20 mouse cellular contexts compared by ENCODE assay signal in genomic region chr1:191258521-191258920, GRCm38 (mm10). TPM values are rescaled to one million over a fixed set of nuclear protein-coding genes. Genes with fewer than 3 reads are reported as not detected.
A peak's percentile ranks its signal among the peaks of the same experiment; 100 is the strongest.
DNase-seq lines count a peak whose midpoint lies in the region; ATAC-seq lines count a peak whose summit lies in the region.
"Had no signal": no experiment of that assay in that cellular context is flagged by ENCODE, and none has a peak within 500 bp of the region (broad histone marks: within the 10 kb centered on the region; RNA-seq: fewer than 3 reads in every experiment).

No protein-coding gene starts in this region.

- peak overlapping the region; percentile 34; the same call in 1 of the 2 replicates for H3K27ac ChIP-seq in kidney, embryonic 16.5 days (ENCODE audit: low read length)
- no peak overlapping the region for H3K27ac ChIP-seq in kidney, embryonic 14.5 days (ENCODE audit: low read depth, low read length)
- no peak overlapping the region for H3K27ac ChIP-seq in limb, embryonic 12.5 days
- H3K27ac ChIP-seq: hindbrain, embryonic 15.5 days; limb, embryonic 15.5 days; liver, embryonic 15.5 days; midbrain, embryonic 10.5 days; neural tube, embryonic 12.5 days had no signal

- WGBS in kidney, embryonic 16.5 days: 63% methylated on average over 3 of the region's 3 CpGs
- WGBS in kidney, embryonic 14.5 days: 54% methylated on average over 3 of the region's 3 CpGs
- WGBS in limb, embryonic 12.5 days: 49% methylated on average over 3 of the region's 3 CpGs

- H3K4me1 ChIP-seq in kidney, embryonic 16.5 days (ENCODE audit: insufficient read depth, low read length): peaks cover 8% of the 10 kb centered on the region; the same call in 1 of the 2 replicates
- H3K4me1 ChIP-seq in kidney, embryonic 14.5 days (ENCODE audit: control insufficient read depth, insufficient read depth, low read length): peaks cover 9% of the 10 kb centered on the region; the same call in 1 of the 2 replicates
- peaks cover 10% of the 10 kb centered on the region for H3K4me1 ChIP-seq in limb, embryonic 12.5 days (replicated peaks)
- H3K4me1 ChIP-seq: hindbrain, embryonic 15.5 days had no signal

- peak; percentile 35; the same call in 1 of the 2 replicates for ATAC-seq in frontal cortex, adult (ENCODE audit: low TSS enrichment)
- no peak for ATAC-seq in kidney, embryonic 16.5 days (ENCODE audit: low FRiP score, low TSS enrichment)
- ATAC-seq in kidney, embryonic 14.5 days (ENCODE audit: low FRiP score, low TSS enrichment): no peak
- ATAC-seq in limb, embryonic 12.5 days (ENCODE audit: insufficient number of reproducible peaks, insufficient read depth, low FRiP score, low TSS enrichment, low read depth): no peak
- no peak for ATAC-seq in CD4-positive, CD25-positive, alpha-beta regulatory T cell, adult 4 months
- ATAC-seq: forebrain, embryonic 14.5 days; intestine, embryonic 16.5 days had no signal

- H3K9ac ChIP-seq in kidney, embryonic 16.5 days (replicated peaks; ENCODE audit: low read length): no peak overlapping the region
- no peak overlapping the region for H3K9ac ChIP-seq in kidney, embryonic 14.5 days (ENCODE audit: low read depth, low read length)
- no peak overlapping the region for H3K9ac ChIP-seq in limb, embryonic 12.5 days (replicated peaks)
- H3K9ac ChIP-seq: hindbrain, embryonic 15.5 days; limb, embryonic 15.5 days; liver, embryonic 15.5 days; neural tube, embryonic 12.5 days had no signal

- no peaks in the 10 kb centered on the region for H3K36me3 ChIP-seq in kidney, embryonic 16.5 days (ENCODE audit: insufficient read depth, low read length)
- H3K36me3 ChIP-seq in kidney, embryonic 14.5 days (ENCODE audit: control insufficient read depth, insufficient read depth, low read length): no peaks in the 10 kb centered on the region
- no peaks in the 10 kb centered on the region for H3K36me3 ChIP-seq in limb, embryonic 12.5 days
- H3K36me3 ChIP-seq: hindbrain, embryonic 15.5 days; limb, embryonic 15.5 days; liver, embryonic 15.5 days; midbrain, embryonic 10.5 days; neural tube, embryonic 12.5 days had no signal

- no peak overlapping the region for H3K4me2 ChIP-seq in kidney, embryonic 16.5 days (replicated peaks; ENCODE audit: low read depth, low read length)
- H3K4me2 ChIP-seq in kidney, embryonic 14.5 days (replicated peaks; ENCODE audit: low read depth, low read length): no peak overlapping the region
- H3K4me2 ChIP-seq in limb, embryonic 12.5 days: 0 out of 2 replicates have a peak overlapping the region, but pooled peaks have one; percentile 8
- H3K4me2 ChIP-seq: limb, embryonic 15.5 days; liver, embryonic 15.5 days; neural tube, embryonic 12.5 days had no signal

- DNase-seq in frontal cortex, postnatal 25 days (ENCODE audit: low spot score in 2 of 2): no peak
- peak; percentile 73 for DNase-seq in 3T3-L1 (ENCODE audit: low read depth, low spot score)
- DNase-seq in right cerebral cortex, adult 18-20 months: no peak
- DNase-seq: cerebellum, adult 8-10 months; heart, postnatal 4 days; lung, postnatal 36 days; thymus, postnatal 14 days had no signal

- no peaks in the 10 kb centered on the region for H3K9me3 ChIP-seq in kidney, embryonic 16.5 days (ENCODE audit: low read length)
- no peaks in the 10 kb centered on the region for H3K9me3 ChIP-seq in kidney, embryonic 14.5 days (ENCODE audit: control insufficient read depth, low read length)
- no peaks in the 10 kb centered on the region for H3K9me3 ChIP-seq in limb, embryonic 12.5 days
- H3K9me3 ChIP-seq: hindbrain, embryonic 15.5 days; limb, embryonic 15.5 days; liver, embryonic 15.5 days; midbrain, embryonic 10.5 days; neural tube, embryonic 12.5 days had no signal

- H3K27me3 ChIP-seq in kidney, embryonic 16.5 days (ENCODE audit: insufficient read depth, low read length): no peaks in the 10 kb centered on the region
- H3K27me3 ChIP-seq in kidney, embryonic 14.5 days (ENCODE audit: control insufficient read depth, insufficient read depth, low read length): no peaks in the 10 kb centered on the region
- H3K27me3 ChIP-seq in limb, embryonic 12.5 days: no peaks in the 10 kb centered on the region
- H3K27me3 ChIP-seq: hindbrain, embryonic 15.5 days; limb, embryonic 15.5 days; neural tube, embryonic 12.5 days had no signal

- no peak overlapping the region for H3K4me3 ChIP-seq in kidney, embryonic 16.5 days (ENCODE audit: low read length)
- no peak overlapping the region for H3K4me3 ChIP-seq in kidney, embryonic 14.5 days (ENCODE audit: low read length)
- no peak overlapping the region for H3K4me3 ChIP-seq in limb, embryonic 12.5 days (replicated peaks)
- H3K4me3 ChIP-seq: hindbrain, embryonic 15.5 days; limb, embryonic 15.5 days; liver, embryonic 15.5 days; midbrain, embryonic 10.5 days; neural tube, embryonic 12.5 days had no signal

RNA-seq across cellular contexts. Expression of gene Atf3, which starts 40.7 kb away (rescaled TPM):
- polyA plus RNA-seq in kidney, embryonic 16.5 days (2015; fragmentation: Nextera tagmentation; extraction: Ambion mirVana): 4.1 and 4.4 TPM in 2 replicates
- polyA plus RNA-seq in kidney, embryonic 14.5 days (2014; fragmentation: Nextera tagmentation; extraction: Ambion mirVana): 2.1 and 2.3 TPM in 2 replicates
- polyA plus RNA-seq in limb, embryonic 12.5 days (2016; fragmentation: Nextera tagmentation; extraction: Ambion mirVana): 1.9 and 2.9 TPM in 2 replicates
- not detected for polyA plus RNA-seq in CD4-positive, CD25-positive, alpha-beta regulatory T cell, adult 4 months (2017; shearing (Covaris generic))
- polyA plus RNA-seq: testis, adult 2 months had no signal

RNA-seq across cellular contexts. Expression of gene Nenf, which starts 59.5 kb away (rescaled TPM):
- 86.7 and 92.6 TPM in 2 replicates for polyA plus RNA-seq in kidney, embryonic 16.5 days (2015; fragmentation: Nextera tagmentation; extraction: Ambion mirVana)
- 97.0 and 115 TPM in 2 replicates for polyA plus RNA-seq in kidney, embryonic 14.5 days (2014; fragmentation: Nextera tagmentation; extraction: Ambion mirVana)
- polyA plus RNA-seq in limb, embryonic 12.5 days (2016; fragmentation: Nextera tagmentation; extraction: Ambion mirVana): 73.0 and 77.6 TPM in 2 replicates
- 1 to 10 TPM in 1 of 2 experiments, not detected in 1; 1.5 TPM for polyA plus RNA-seq in CD4-positive, CD25-positive, alpha-beta regulatory T cell, adult 4 months (2017; shearing (Covaris generic))

Comparison
In these comparisons a context has a peak if more than half of its experiments do, and no peak if none do; other contexts are left out.
1. RNA of gene Nenf, which starts 59.5 kb away (polyA plus RNA-seq): 97.0 to 115 TPM in kidney, embryonic 14.5 days, 86.7 to 92.6 TPM in kidney, embryonic 16.5 days and 73.0 to 77.6 TPM in limb, embryonic 12.5 days; 1.5 TPM in CD4-positive, CD25-positive, alpha-beta regulatory T cell, adult 4 months; every median in the first group is over 10 times any median in the second.